Mouse (Mus musculus) myocyte (in vitro differentiated cells): ENCODE data around the gene Hexim2.

Experiments
- CEBPB ChIP-seq: IDR thresholded peaks from 2 replicates; pipeline ENCODE4 v1.6.1; 2011; ENCODE audit warnings: mild to moderate bottlenecking, moderate library complexity; ENCODE audit not compliant: poor library complexity, insufficient read depth, severe bottlenecking
- E2F4 ChIP-seq: IDR thresholded peaks from one replicate; pipeline ENCODE4 v1.6.1; 2011; ENCODE audit warnings: mild to moderate bottlenecking, control low read depth, moderate library complexity; ENCODE audit not compliant: insufficient read depth
- MAX ChIP-seq: IDR thresholded peaks from one replicate; pipeline ENCODE4 v1.6.1; 2011; ENCODE audit warnings: low read depth, mild to moderate bottlenecking, control low read depth
- MYOD1 ChIP-seq, 3 experiments: IDR thresholded peaks; one replicate each; pipeline ENCODE4 v1.6.1; 2011; ENCODE audit warnings: control low read depth in 2 of 3, low read depth in 2 of 3, mild to moderate bottlenecking in 2 of 3, moderate library complexity in 1 of 3; ENCODE audit not compliant: insufficient read length in 2 of 3, control insufficient read depth in 1 of 3
- MYOG ChIP-seq, 3 experiments: IDR thresholded peaks; one replicate each; pipeline ENCODE4 v1.6.1; 2011; ENCODE audit warnings: control low read depth in 2 of 3, low read depth in 2 of 3, mild to moderate bottlenecking in 2 of 3; ENCODE audit not compliant: insufficient read length in 2 of 3, control insufficient read depth in 1 of 3, insufficient read depth in 1 of 3
- POLR2A ChIP-seq: IDR thresholded peaks from one replicate; pipeline ENCODE4 v1.6.1; 2011; ENCODE audit warnings: low read depth, mild to moderate bottlenecking, control low read depth, moderate library complexity; ENCODE audit not compliant: insufficient read length
- POLR2AphosphoS2 ChIP-seq: IDR thresholded peaks from one replicate; pipeline ENCODE4 v1.6.1; 2011; ENCODE audit warnings: low read depth, control low read depth; ENCODE audit not compliant: insufficient read length
- REST ChIP-seq: IDR thresholded peaks from one replicate; pipeline ENCODE4 v1.6.1; 2011; ENCODE audit warnings: mild to moderate bottlenecking, control low read depth, moderate library complexity; ENCODE audit not compliant: insufficient read depth, insufficient read length
- SRF ChIP-seq: IDR thresholded peaks from one replicate; pipeline ENCODE4 v1.6.1; 2011; ENCODE audit warnings: low read depth; ENCODE audit not compliant: control insufficient read depth, insufficient read length
- TCF12 ChIP-seq: IDR thresholded peaks from one replicate; pipeline ENCODE4 v1.6.1; 2011; ENCODE audit warnings: mild to moderate bottlenecking, control low read depth; ENCODE audit not compliant: poor library complexity, insufficient read depth, severe bottlenecking
- TCF3 ChIP-seq: IDR thresholded peaks from one replicate; pipeline ENCODE4 v1.6.1; 2011; ENCODE audit warnings: low read depth, control low read depth; ENCODE audit not compliant: insufficient read length
- USF1 ChIP-seq: IDR thresholded peaks from one replicate; pipeline ENCODE4 v1.6.1; 2011; ENCODE audit warnings: low read depth, mild to moderate bottlenecking, control low read depth, moderate library complexity

DNA sequence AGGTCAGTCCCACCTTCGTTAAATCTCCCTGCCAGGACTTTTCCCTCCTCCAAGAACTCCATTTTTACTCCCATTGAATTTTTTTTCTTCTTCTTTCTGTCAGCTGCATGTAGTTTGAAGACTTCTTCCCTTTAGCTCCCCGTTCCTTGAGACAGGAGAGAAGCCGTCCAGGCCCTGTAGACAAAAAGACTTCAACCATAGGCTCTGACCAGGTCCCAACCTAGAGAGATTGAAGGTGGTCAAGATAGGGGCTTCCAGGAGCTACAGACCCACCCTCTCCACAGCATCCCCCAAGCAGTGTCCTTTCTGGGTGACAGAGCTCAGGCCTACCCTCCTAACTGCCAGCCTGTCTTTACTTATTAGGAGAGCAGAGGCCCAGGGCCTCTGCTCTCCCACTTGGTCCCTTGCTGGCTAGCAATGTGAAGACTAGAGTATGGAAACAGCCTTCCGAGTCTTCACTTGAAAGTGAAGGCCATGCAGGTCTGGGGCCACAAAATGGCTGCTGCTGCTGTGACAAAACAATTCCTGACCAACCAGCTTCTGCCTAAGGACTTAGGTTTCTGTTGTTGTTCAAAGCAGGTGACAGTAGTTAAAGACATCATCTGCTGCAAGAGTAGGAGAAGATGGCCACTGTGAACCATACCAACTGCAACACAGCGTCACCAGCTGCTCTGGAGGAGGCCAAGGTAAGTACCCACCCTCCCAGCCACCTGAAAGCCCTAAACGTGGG, 1.4 kb downstream of the Hexim2 start:
- no peak for TF ChIP-seq POLR2A
- no peak for TF ChIP-seq USF1
- TF ChIP-seq MYOD1 (IDR thresholded peaks at IDR 0.05; ENCODE audit: control insufficient read depth in 1 of 3, insufficient read length in 2 of 3, low read depth in 2 of 3) = no peak
- TF ChIP-seq TCF12 = no peak
- no peak for TF ChIP-seq MAX
- TF ChIP-seq MYOG (IDR thresholded peaks at IDR 0.05; ENCODE audit: control insufficient read depth in 1 of 3, insufficient read depth in 1 of 3, insufficient read length in 2 of 3, low read depth in 2 of 3) = no peak
- TF ChIP-seq POLR2AphosphoS2 = peak; percentile 16
- no peak for TF ChIP-seq CEBPB
- TF ChIP-seq E2F4 = no peak
- TF ChIP-seq REST = no peak
- TF ChIP-seq SRF = no peak
- no peak for TF ChIP-seq TCF3
